Mouse (Mus musculus) olfactory bulb, adult 2 months (tissue): ENCODE data around the gene Dspp. TPM values are rescaled to one million over a fixed set of nuclear protein-coding genes. Genes with fewer than 3 reads are reported as not detected.

Experiments
- H3K27ac ChIP-seq: fragments of 200-500 bp; 2 replicates; pipeline ENCODE4 v1.5.1; 2012; ENCODE audit warnings: low read depth, low read length; ENCODE audit not compliant: insufficient read depth
- H3K4me1 ChIP-seq: fragments of 200-500 bp; 2 replicates; pipeline ENCODE4 v1.6.1; 2012; ENCODE audit warnings: low read length; ENCODE audit not compliant: control insufficient read depth, insufficient read depth
- H3K4me3 ChIP-seq: fragments of 200-500 bp; 2 replicates; pipeline ENCODE4 v1.5.1; 2012; ENCODE audit warnings: mild to moderate bottlenecking, low read depth, low read length, moderate library complexity; ENCODE audit not compliant: insufficient read depth
- CTCF ChIP-seq: fragments of 200-500 bp; IDR thresholded peaks from 2 replicates; pipeline ENCODE4 v1.5.1; 2012; ENCODE audit warnings: low read depth, mild to moderate bottlenecking, low read length, moderate library complexity; ENCODE audit not compliant: insufficient read depth
- POLR2A ChIP-seq: fragments of 200-500 bp; IDR thresholded peaks from 2 replicates; pipeline ENCODE4 v1.6.1; 2012; ENCODE audit warnings: mild to moderate bottlenecking, low read depth, low read length, moderate library complexity; ENCODE audit not compliant: insufficient read depth
- WGBS: fragments of 180-500 bp; shearing (Covaris S2); methylation state at CpG from one replicate; pipeline ENCODE4 v1.1.7; 2018; 5-methylcytosine and 5-hydroxymethylcytosine counted together
- polyA plus RNA-seq: library from polyadenylated mRNA; stranded (reverse); fragments of >200 nt; gene quantifications from 2 replicates; pipeline ENCODE4 v1.2.4, GENCODE M21; 2012; ENCODE audit warnings: low replicate concordance; ENCODE audit not compliant: missing spikeins, insufficient read depth, insufficient read length

Gene Dspp
- polyA plus RNA-seq, 1 experiment = not detected

GRCm38 (mm10) chr5:104173094-104173493 lies 2.6 kb downstream of the Dspp start:
- TF ChIP-seq CTCF = no peak
- Histone ChIP-seq H3K4me1 (peaks cover 3% of the 10 kb centered on the region; the same call in 1 of the 2 replicates), H3K4me3 (no peak overlapping the region), H3K27ac (no peak overlapping the region)
- 55% methylated on average over 6 of the region's 6 CpGs for WGBS

- no peak for TF ChIP-seq POLR2A
- no peak for TF ChIP-seq CTCF
- Histone ChIP-seq H3K4me3 (no peak overlapping the region), H3K4me1 (no peaks in the 10 kb centered on the region), H3K27ac (no peak overlapping the region)
- WGBS = 68% methylated on average over 1 of the region's 1 CpGs
Observed at GRCm38 (mm10) chr5:104183743-104184142, 13.2 kb downstream of the Dspp start.

GRCm38 (mm10) chr5:104187281-104187680 lies 16.8 kb downstream of the Dspp start:
- TF ChIP-seq CTCF (no peak), POLR2A (no peak)
- H3K27ac ChIP-seq = no peak overlapping the region
- no peaks in the 10 kb centered on the region for H3K4me1 ChIP-seq
- no peak overlapping the region for H3K4me3 ChIP-seq
- WGBS = 64% methylated on average over 3 of the region's 3 CpGs

GRCm38 (mm10) chr5:104195086-104195485 lies 24.6 kb downstream of the Dspp start:
- no peaks in the 10 kb centered on the region for H3K4me1 ChIP-seq
- no peak overlapping the region for H3K27ac ChIP-seq
- TF ChIP-seq POLR2A (no peak), CTCF (no peak)
- H3K4me3 ChIP-seq = no peak overlapping the region
- WGBS = 54% methylated on average over 1 of the region's 1 CpGs

GRCm38 (mm10) chr5:104201153-104201950 lies 30.8 kb downstream of the Dspp start:
- WGBS = 75% methylated on average over 12 of the region's 12 CpGs
- Histone ChIP-seq H3K27ac (no peak overlapping the region), H3K4me3 (no peak overlapping the region), H3K4me1 (peaks cover 3% of the 10 kb centered on the region)
- TF ChIP-seq POLR2A (no peak), CTCF (no peak)

- no peak for TF ChIP-seq POLR2A
- TF ChIP-seq CTCF = no peak
- WGBS = 49% methylated on average over 5 of the region's 5 CpGs
- Histone ChIP-seq H3K27ac (no peak within 1 kb of the TSS), H3K4me3 (no peak within 1 kb of the TSS), H3K4me1 (peaks cover 3% of the 10 kb centered on the region)
Observed at GRCm38 (mm10) chr5:104202351-104202750, 31.8 kb downstream of the Dspp start, which contains the start of gene Dmp1. Gene Dmp1 (plus strand): TSS chr5:104202613.

GRCm38 (mm10) chr5:104212531-104212930 lies 42.0 kb downstream of the Dspp start:
- Histone ChIP-seq H3K27ac (no peak overlapping the region), H3K4me1 (peaks cover 4% of the 10 kb centered on the region), H3K4me3 (no peak overlapping the region)
- TF ChIP-seq POLR2A (no peak), CTCF (no peak)
- 84% methylated on average over 11 of the region's 11 CpGs for WGBS

GRCm38 (mm10) chr5:104218926-104219325 lies 48.4 kb downstream of the Dspp start:
- no peak overlapping the region for H3K27ac ChIP-seq
- no peaks in the 10 kb centered on the region for H3K4me1 ChIP-seq
- TF ChIP-seq CTCF = peak; percentile 59
- TF ChIP-seq POLR2A = no peak
- WGBS = 24% methylated on average over 5 of the region's 5 CpGs
- no peak overlapping the region for H3K4me3 ChIP-seq

GRCm38 (mm10) chr5:104224299-104224698 lies 53.8 kb downstream of the Dspp start:
- TF ChIP-seq CTCF (no peak), POLR2A (no peak)
- Histone ChIP-seq H3K27ac (no peak overlapping the region), H3K4me3 (no peak overlapping the region), H3K4me1 (no peaks in the 10 kb centered on the region)
- 92% methylated on average over 3 of the region's 3 CpGs for WGBS
